Mouse (Mus musculus) lung, embryonic 14.5 days (tissue): ENCODE data around the gene Scn1b. TPM values are rescaled to one million over a fixed set of nuclear protein-coding genes. Genes with fewer than 3 reads are reported as not detected.

Experiments used
- ATAC-seq: fragments of 200-750 bp; cut with Nextera tagmentation; 2 replicates; pipeline ENCODE4 v1.8.0; 2017; ENCODE audit warnings: mild to moderate bottlenecking, moderate TSS enrichment, moderate library complexity; ENCODE audit not compliant: insufficient read depth
- DNase-seq: peaks from one replicate; pipeline ENCODE4 v3.0.0-alpha.2; 2015
- H3K27ac ChIP-seq: fragments of 300-500 bp; sonication (generic); 2 replicates; pipeline ENCODE4 v1.5.1; 2014; ENCODE audit warnings: low read depth, mild to moderate bottlenecking, moderate library complexity
- H3K27me3 ChIP-seq: fragments of 300-500 bp; sonication (generic); 2 replicates; pipeline ENCODE4 v1.6.1; 2014; ENCODE audit warnings: low read length, control low read depth; ENCODE audit not compliant: insufficient read depth
- H3K36me3 ChIP-seq: fragments of 300-500 bp; sonication (generic); 2 replicates; pipeline ENCODE4 v1.6.1; 2014; ENCODE audit warnings: control low read depth; ENCODE audit not compliant: insufficient read depth
- H3K4me1 ChIP-seq: fragments of 300-500 bp; sonication (generic); 2 replicates; pipeline ENCODE4 v1.6.1; 2014; ENCODE audit warnings: antibody characterized with exemption, control low read depth; ENCODE audit not compliant: insufficient read depth
- H3K4me2 ChIP-seq: fragments of 300-500 bp; sonication (generic); 2 replicates; pipeline ENCODE4 v1.6.1; 2014; ENCODE audit warnings: mild to moderate bottlenecking
- H3K4me3 ChIP-seq: fragments of 300-500 bp; sonication (generic); 2 replicates; pipeline ENCODE4 v1.5.1; 2014; ENCODE audit warnings: low read depth, low read length
- H3K9ac ChIP-seq: fragments of 300-500 bp; sonication (generic); 2 replicates; pipeline ENCODE4 v1.6.1; 2014
- H3K9me3 ChIP-seq: fragments of 300-500 bp; sonication (generic); 2 replicates; pipeline ENCODE4 v1.6.1; 2016; ENCODE audit warnings: low read depth, low read length, control low read depth
- CTCF ChIP-seq: IDR thresholded peaks from 2 replicates; pipeline ENCODE4 v1.5.1; 2016; ENCODE audit warnings: antibody characterized with exemption, low read depth
- whole genome bisulfite sequencing: fragments of 180-500 bp; shearing (Covaris S2); extraction: QIAGEN DNeasy Blood & Tissue Kit; methylation state at CpG from one replicate; pipeline ENCODE4 v1.1.7; 2014; 5-methylcytosine and 5-hydroxymethylcytosine counted together
- polyA plus RNA-seq: library from polyadenylated mRNA; unstranded; fragments of >200 nt; fragmentation: Nextera tagmentation; extraction: Ambion mirVana; gene quantifications from 2 replicates; pipeline ENCODE4 v1.2.1, GENCODE M21; 2014

Scn1b gene
- polyA plus RNA-seq, 1 experiment from 2014 or later, result 1.3 TPM

- Histone ChIP-seq H3K4me2 (no peak overlapping the region), H3K4me1 (peaks cover 8% of the 10 kb centered on the region), H3K9me3 (no peaks in the 10 kb centered on the region), H3K36me3 (no peaks in the 10 kb centered on the region), H3K9ac (no peak overlapping the region), H3K27ac (no peak overlapping the region), H3K4me3 (no peak overlapping the region), H3K27me3 (no peaks in the 10 kb centered on the region)
- no peak for TF ChIP-seq CTCF
- 50% methylated on average over 14 of the region's 16 CpGs for WGBS
- DNase-seq, result no peak
- ATAC-seq, result no peak
Observed at GRCm38 (mm10) chr7:31116721-31117145, 10.1 kb downstream of the Scn1b start.

- Histone ChIP-seq H3K4me3 (no peak overlapping the region), H3K27me3 (no peaks in the 10 kb centered on the region), H3K4me2 (peak overlapping the region; percentile 52), H3K4me1 (peaks cover 8% of the 10 kb centered on the region), H3K36me3 (no peaks in the 10 kb centered on the region), H3K9ac (peak overlapping the region; percentile 23; the same call in 1 of the 2 replicates), H3K27ac (peak overlapping the region; percentile 65), H3K9me3 (no peaks in the 10 kb centered on the region)
- no peak for TF ChIP-seq CTCF
- peak; percentile 58 for ATAC-seq
- DNase-seq, result peak; percentile 61
- WGBS, result 14% methylated on average over 17 of the region's 17 CpGs
Observed at GRCm38 (mm10) chr7:31115587-31116043, 11.2 kb downstream of the Scn1b start.

- H3K36me3 ChIP-seq, result no peaks in the 10 kb centered on the region
- ATAC-seq (peak; percentile 79), DNase-seq (peak; percentile 44)
- 25% methylated on average over 14 of the region's 15 CpGs for WGBS
- H3K9me3 ChIP-seq, result no peaks in the 10 kb centered on the region
- H3K27me3 ChIP-seq, result no peaks in the 10 kb centered on the region
- H3K9ac ChIP-seq, result peak within 1 kb of the TSS; percentile 42
- TF ChIP-seq CTCF, result no peak
- peak within 1 kb of the TSS; percentile 52 for H3K4me2 ChIP-seq
- H3K4me3 ChIP-seq, result peak within 1 kb of the TSS; percentile 22
- peak within 1 kb of the TSS; percentile 65 for H3K27ac ChIP-seq
- H3K4me1 ChIP-seq, result peaks cover 8% of the 10 kb centered on the region
Observed at GRCm38 (mm10) chr7:31115182-31115581, 11.6 kb downstream of the Scn1b start, which contains the start of gene Hpn. Gene Hpn (minus strand): TSS chr7:31115290.

- 57% methylated on average over 10 of the region's 10 CpGs for WGBS
- Histone ChIP-seq H3K4me1 (peaks cover 8% of the 10 kb centered on the region), H3K4me3 (peak overlapping the region; percentile 22), H3K4me2 (peak overlapping the region; percentile 52), H3K36me3 (no peaks in the 10 kb centered on the region), H3K27ac (peak overlapping the region; percentile 65; the same call in 1 of the 2 replicates), H3K27me3 (no peaks in the 10 kb centered on the region), H3K9ac (peak overlapping the region; percentile 42), H3K9me3 (no peaks in the 10 kb centered on the region)
- TF ChIP-seq CTCF, result peak; percentile 57
- DNase-seq, result no peak
- ATAC-seq, result no peak
Observed at GRCm38 (mm10) chr7:31114646-31115045, 12.2 kb downstream of the Scn1b start.

- no peak overlapping the region for H3K4me2 ChIP-seq
Observed at GRCm38 (mm10) chr7:31113800-31114199, 13.0 kb downstream of the Scn1b start.

GRCm38 (mm10) chr7:31112036-31112435 is 14.8 kb downstream of the Scn1b start:
- no peak for ATAC-seq

More at GRCm38 (mm10) chr7:31113800-31114199, 13.0 kb downstream of the Scn1b start:
- Histone ChIP-seq H3K27me3 (no peaks in the 10 kb centered on the region), H3K27ac (no peak overlapping the region), H3K4me3 (no peak overlapping the region), H3K9me3 (no peaks in the 10 kb centered on the region), H3K9ac (no peak overlapping the region), H3K36me3 (no peaks in the 10 kb centered on the region), H3K4me1 (peaks cover 8% of the 10 kb centered on the region)
- no peak for TF ChIP-seq CTCF
- WGBS, result 76% methylated on average over 6 of the region's 6 CpGs
- DNase-seq (no peak), ATAC-seq (no peak)

GRCm38 (mm10) chr7:31110861-31111385 is 15.9 kb downstream of the Scn1b start:
- 72% methylated on average over 15 of the region's 15 CpGs for WGBS
- Histone ChIP-seq H3K4me2 (no peak overlapping the region), H3K27me3 (no peaks in the 10 kb centered on the region), H3K4me1 (peaks cover 8% of the 10 kb centered on the region), H3K36me3 (no peaks in the 10 kb centered on the region), H3K4me3 (no peak overlapping the region), H3K9me3 (no peaks in the 10 kb centered on the region), H3K27ac (no peak overlapping the region), H3K9ac (no peak overlapping the region)
- ATAC-seq (no peak), DNase-seq (no peak)
- TF ChIP-seq CTCF, result no peak

More at GRCm38 (mm10) chr7:31112036-31112435, 14.8 kb downstream of the Scn1b start:
- TF ChIP-seq CTCF, result no peak
- Histone ChIP-seq H3K9me3 (no peaks in the 10 kb centered on the region), H3K36me3 (no peaks in the 10 kb centered on the region), H3K4me1 (peaks cover 8% of the 10 kb centered on the region), H3K27ac (peak overlapping the region; percentile 24), H3K27me3 (no peaks in the 10 kb centered on the region), H3K4me2 (no peak overlapping the region), H3K9ac (no peak overlapping the region), H3K4me3 (no peak overlapping the region)
- DNase-seq, result no peak
- WGBS, result 38% methylated on average over 4 of the region's 4 CpGs
